Mouse (Mus musculus): ENCODE measurements at regions not wholly inside any gene's neighbourhood (a gene's known extent, or its start where the extent isn't known, plus 50 kb on each side); places are given as distances from the start of the nearest gene placed in this dataset.

GRCm38 (mm10) chr19:25971210-25971609 lies 299.0 kb downstream of the Dmrt2 start:
- 23% methylated on average over 5 of the region's 5 CpGs for WGBS
- H3K27ac ChIP-seq (ENCODE audit: low read depth) = no peak overlapping the region
- ATAC-seq (ENCODE audit: insufficient read depth, low read depth) = no peak

GRCm38 (mm10) chr19:25975202-25975601 lies 303.0 kb downstream of the Dmrt2 start:
- Histone ChIP-seq H3K36me3 (replicated peaks; ENCODE audit: control insufficient read depth, insufficient read depth, low read length) (no peaks in the 10 kb centered on the region), H3K4me3 (ENCODE audit: low read depth, low read length) (no peak overlapping the region), H3K27ac (ENCODE audit: low read depth) (no peak overlapping the region), H3K4me2 (ENCODE audit: low read depth, low read length) (no peak overlapping the region), H3K9me3 (replicated peaks; ENCODE audit: control insufficient read depth, low read length) (no peaks in the 10 kb centered on the region), H3K9ac (replicated peaks; ENCODE audit: low read depth, low read length) (no peak overlapping the region), H3K27me3 (ENCODE audit: control insufficient read depth, insufficient read depth, low read length) (no peaks in the 10 kb centered on the region), H3K4me1 (ENCODE audit: control insufficient read depth, insufficient read depth) (no peaks in the 10 kb centered on the region)
- DNase-seq (ENCODE audit: low spot score) (no peak), ATAC-seq (ENCODE audit: insufficient read depth, low read depth) (no peak)
- TF ChIP-seq EP300 (IDR thresholded peaks at IDR 0.05; ENCODE audit: low read depth) (no peak), CTCF (IDR thresholded peaks at IDR 0.05; ENCODE audit: low read depth) (no peak)

More at GRCm38 (mm10) chr19:25971210-25971609, 299.0 kb downstream of the Dmrt2 start:
- H3K27me3 ChIP-seq (ENCODE audit: control insufficient read depth, insufficient read depth, low read length) = no peaks in the 10 kb centered on the region
- no peaks in the 10 kb centered on the region for H3K9me3 ChIP-seq (replicated peaks; ENCODE audit: control insufficient read depth, low read length)
- DNase-seq (ENCODE audit: low spot score) = no peak
- no peak overlapping the region for H3K4me3 ChIP-seq (ENCODE audit: low read depth, low read length)
- no peak overlapping the region for H3K4me2 ChIP-seq (ENCODE audit: low read depth, low read length)
- no peak overlapping the region for H3K9ac ChIP-seq (replicated peaks; ENCODE audit: low read depth, low read length)
- TF ChIP-seq CTCF (IDR thresholded peaks at IDR 0.05; ENCODE audit: low read depth) (no peak), EP300 (IDR thresholded peaks at IDR 0.05; ENCODE audit: low read depth) (no peak)
- H3K4me1 ChIP-seq (ENCODE audit: control insufficient read depth, insufficient read depth) = no peaks in the 10 kb centered on the region
- H3K36me3 ChIP-seq (replicated peaks; ENCODE audit: control insufficient read depth, insufficient read depth, low read length) = no peaks in the 10 kb centered on the region

GRCm38 (mm10) chr19:25980308-25980707 lies 308.1 kb downstream of the Dmrt2 start:
- WGBS = 50% methylated on average over 4 of the region's 4 CpGs
- Histone ChIP-seq H3K27ac (ENCODE audit: low read depth) (no peak overlapping the region), H3K9ac (replicated peaks; ENCODE audit: low read depth, low read length) (no peak overlapping the region), H3K9me3 (replicated peaks; ENCODE audit: control insufficient read depth, low read length) (no peaks in the 10 kb centered on the region), H3K4me1 (ENCODE audit: control insufficient read depth, insufficient read depth) (no peaks in the 10 kb centered on the region), H3K36me3 (replicated peaks; ENCODE audit: control insufficient read depth, insufficient read depth, low read length) (no peaks in the 10 kb centered on the region), H3K4me2 (ENCODE audit: low read depth, low read length) (no peak overlapping the region), H3K27me3 (ENCODE audit: control insufficient read depth, insufficient read depth, low read length) (no peaks in the 10 kb centered on the region), H3K4me3 (ENCODE audit: low read depth, low read length) (no peak overlapping the region)
- TF ChIP-seq CTCF (IDR thresholded peaks at IDR 0.05; ENCODE audit: low read depth) = no peak
- TF ChIP-seq EP300 (IDR thresholded peaks at IDR 0.05; ENCODE audit: low read depth) = no peak
- DNase-seq (ENCODE audit: low spot score) = no peak
- no peak for ATAC-seq (ENCODE audit: insufficient read depth, low read depth)

- H3K36me3 ChIP-seq (replicated peaks; ENCODE audit: control insufficient read depth, insufficient read depth, low read length) = no peaks in the 10 kb centered on the region
- ATAC-seq (ENCODE audit: insufficient read depth, low read depth) (no peak), DNase-seq (ENCODE audit: low spot score) (no peak)
Observed at GRCm38 (mm10) chr19:26014620-26015180, 342.5 kb downstream of the Dmrt2 start.

GRCm38 (mm10) chr19:26021141-26021540 lies 348.9 kb downstream of the Dmrt2 start:
- Histone ChIP-seq H3K36me3 (replicated peaks; ENCODE audit: control insufficient read depth, insufficient read depth, low read length) (no peaks in the 10 kb centered on the region), H3K9me3 (replicated peaks; ENCODE audit: control insufficient read depth, low read length) (no peaks in the 10 kb centered on the region), H3K27me3 (ENCODE audit: control insufficient read depth, insufficient read depth, low read length) (no peaks in the 10 kb centered on the region), H3K4me1 (ENCODE audit: control insufficient read depth, insufficient read depth) (no peaks in the 10 kb centered on the region), H3K9ac (replicated peaks; ENCODE audit: low read depth, low read length) (no peak overlapping the region), H3K4me3 (ENCODE audit: low read depth, low read length) (no peak overlapping the region), H3K4me2 (ENCODE audit: low read depth, low read length) (no peak overlapping the region), H3K27ac (ENCODE audit: low read depth) (no peak overlapping the region)
- DNase-seq (ENCODE audit: low spot score) (no peak), ATAC-seq (ENCODE audit: insufficient read depth, low read depth) (no peak)
- TF ChIP-seq CTCF (IDR thresholded peaks at IDR 0.05; ENCODE audit: low read depth) = no peak
- TF ChIP-seq EP300 (IDR thresholded peaks at IDR 0.05; ENCODE audit: low read depth) = no peak
- 79% methylated on average over 7 of the region's 7 CpGs for WGBS

More at GRCm38 (mm10) chr19:26014620-26015180, 342.5 kb downstream of the Dmrt2 start:
- H3K9ac ChIP-seq (replicated peaks; ENCODE audit: low read depth, low read length) = no peak overlapping the region
- H3K4me3 ChIP-seq (ENCODE audit: low read depth, low read length) = no peak overlapping the region
- H3K27ac ChIP-seq (ENCODE audit: low read depth) = no peak overlapping the region
- no peaks in the 10 kb centered on the region for H3K9me3 ChIP-seq (replicated peaks; ENCODE audit: control insufficient read depth, low read length)
- H3K27me3 ChIP-seq (ENCODE audit: control insufficient read depth, insufficient read depth, low read length) = no peaks in the 10 kb centered on the region
- WGBS = 29% methylated on average over 8 of the region's 8 CpGs
- no peak for TF ChIP-seq EP300 (IDR thresholded peaks at IDR 0.05; ENCODE audit: low read depth)
- no peak for TF ChIP-seq CTCF (IDR thresholded peaks at IDR 0.05; ENCODE audit: low read depth)
- H3K4me1 ChIP-seq (ENCODE audit: control insufficient read depth, insufficient read depth) = no peaks in the 10 kb centered on the region
- no peak overlapping the region for H3K4me2 ChIP-seq (ENCODE audit: low read depth, low read length)

- 0 out of 2 replicates have a peak, but pooled peaks cover 5% of the 10 kb centered on the region for H3K4me1 ChIP-seq (ENCODE audit: control insufficient read depth, insufficient read depth)
- H3K27ac ChIP-seq (ENCODE audit: low read depth) = no peak overlapping the region
- no peak overlapping the region for H3K4me2 ChIP-seq (ENCODE audit: low read depth, low read length)
- ATAC-seq (ENCODE audit: insufficient read depth, low read depth) (no peak), DNase-seq (ENCODE audit: low spot score) (no peak)
- TF ChIP-seq EP300 (IDR thresholded peaks at IDR 0.05; ENCODE audit: low read depth) (no peak), CTCF (IDR thresholded peaks at IDR 0.05; ENCODE audit: low read depth) (no peak)
- H3K9ac ChIP-seq (replicated peaks; ENCODE audit: low read depth, low read length) = no peak overlapping the region
- 82% methylated on average over 3 of the region's 3 CpGs for WGBS
- no peaks in the 10 kb centered on the region for H3K27me3 ChIP-seq (ENCODE audit: control insufficient read depth, insufficient read depth, low read length)
- no peaks in the 10 kb centered on the region for H3K36me3 ChIP-seq (replicated peaks; ENCODE audit: control insufficient read depth, insufficient read depth, low read length)
- no peak overlapping the region for H3K4me3 ChIP-seq (ENCODE audit: low read depth, low read length)
- no peaks in the 10 kb centered on the region for H3K9me3 ChIP-seq (replicated peaks; ENCODE audit: control insufficient read depth, low read length)
Observed at GRCm38 (mm10) chr19:26026103-26026502, 353.9 kb downstream of the Dmrt2 start.

Data from heart, postnatal 0 days (tissue).